Mouse (Mus musculus) MEL (cell line): Measurements from ENCODE around the gene Krtap3-2.

Experiments used
- BHLHE40 ChIP-seq: IDR thresholded peaks from 2 replicates; pipeline ENCODE4 v1.6.1; 2012; ENCODE audit warnings: low read depth, mild to moderate bottlenecking, inconsistent platforms, low read length, improper control_type of control experiment, borderline replicate concordance
- JUND ChIP-seq: IDR thresholded peaks from 2 replicates; pipeline ENCODE4 v1.6.1; 2011; ENCODE audit warnings: low read depth, mild to moderate bottlenecking, improper control_type of control experiment, low read length
- MAFK ChIP-seq: IDR thresholded peaks from 2 replicates; pipeline ENCODE4 v1.6.1; 2011; ENCODE audit warnings: low read depth, mild to moderate bottlenecking, low read length, improper control_type of control experiment, borderline replicate concordance
- NRF1 ChIP-seq: IDR thresholded peaks from 2 replicates; pipeline ENCODE4 v1.6.1; 2014; ENCODE audit warnings: low read depth, mild to moderate bottlenecking, inconsistent platforms, low read length, improper control_type of control experiment, moderate library complexity; ENCODE audit not compliant: poor library complexity, insufficient read depth, severe bottlenecking
- POLR2A ChIP-seq, 2 experiments: IDR thresholded peaks; 2 replicates each; pipeline ENCODE4 v1.6.1; 2011 to 2012; ENCODE audit warnings: low read length in 2 of 2, mild to moderate bottlenecking in 2 of 2, control low read depth in 1 of 2, improper control_type of control experiment in 1 of 2, low read depth in 1 of 2, moderate library complexity in 1 of 2; ENCODE audit not compliant: control insufficient read depth in 1 of 2, insufficient read depth in 1 of 2, poor library complexity in 1 of 2
- POLR2AphosphoS5 ChIP-seq: IDR thresholded peaks from 2 replicates; pipeline ENCODE4 v1.6.1; 2012; ENCODE audit warnings: low read depth, borderline replicate concordance, mild to moderate bottlenecking, inconsistent platforms, low read length, moderate library complexity, mixed read lengths
- SMC3 ChIP-seq: IDR thresholded peaks from 2 replicates; pipeline ENCODE4 v1.6.1; 2011; ENCODE audit warnings: low read depth, low read length, improper control_type of control experiment
- USF1 ChIP-seq: IDR thresholded peaks from 2 replicates; pipeline ENCODE4 v1.6.1; 2014; ENCODE audit warnings: low read depth, mild to moderate bottlenecking, inconsistent platforms, low read length, improper control_type of control experiment, moderate library complexity
- ZKSCAN1 ChIP-seq: IDR thresholded peaks from 2 replicates; pipeline ENCODE4 v1.6.1; 2012; ENCODE audit warnings: low read depth, mild to moderate bottlenecking, inconsistent platforms, low read length, improper control_type of control experiment, moderate library complexity

DNA sequence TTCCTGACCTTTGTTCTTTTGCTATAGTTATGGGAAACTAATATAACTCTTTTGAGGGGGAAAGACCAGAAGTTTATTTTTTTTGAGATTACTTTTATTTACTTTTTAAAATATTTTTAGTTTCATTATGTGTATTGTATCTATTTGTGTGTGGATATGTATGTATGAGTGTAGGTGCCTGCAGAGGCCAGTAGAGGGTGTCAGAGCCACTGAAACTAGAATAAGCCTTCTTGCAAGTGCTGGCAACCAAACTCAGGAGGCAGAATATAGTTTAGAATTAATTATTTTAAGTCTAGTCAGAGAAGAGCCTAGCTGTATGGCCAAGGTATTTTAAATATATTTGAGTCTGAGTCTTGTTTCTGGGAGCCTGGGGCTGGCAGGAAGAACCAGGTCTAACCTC, 8.8 kb downstream of the Krtap3-2 start:
- no peak for TF ChIP-seq NRF1
- no peak for TF ChIP-seq ZKSCAN1
- TF ChIP-seq MAFK: no peak
- no peak for TF ChIP-seq SMC3
- no peak for TF ChIP-seq USF1
- TF ChIP-seq POLR2AphosphoS5: no peak
- TF ChIP-seq BHLHE40: no peak
- TF ChIP-seq POLR2A (IDR thresholded peaks at IDR 0.05; ENCODE audit: control insufficient read depth in 1 of 2, insufficient read depth in 1 of 2, low read depth in 1 of 2, low read length in 2 of 2, poor library complexity in 1 of 2): no peak
- TF ChIP-seq JUND: no peak
